Mouse (Mus musculus): ENCODE measurements around the gene Cux1. TPM values are rescaled to one million over a fixed set of nuclear protein-coding genes. Genes with fewer than 3 reads are reported as not detected.

Cux1 gene
- polyA plus RNA-seq, 1 experiment from 2014 or later = 112 TPM

DNA sequence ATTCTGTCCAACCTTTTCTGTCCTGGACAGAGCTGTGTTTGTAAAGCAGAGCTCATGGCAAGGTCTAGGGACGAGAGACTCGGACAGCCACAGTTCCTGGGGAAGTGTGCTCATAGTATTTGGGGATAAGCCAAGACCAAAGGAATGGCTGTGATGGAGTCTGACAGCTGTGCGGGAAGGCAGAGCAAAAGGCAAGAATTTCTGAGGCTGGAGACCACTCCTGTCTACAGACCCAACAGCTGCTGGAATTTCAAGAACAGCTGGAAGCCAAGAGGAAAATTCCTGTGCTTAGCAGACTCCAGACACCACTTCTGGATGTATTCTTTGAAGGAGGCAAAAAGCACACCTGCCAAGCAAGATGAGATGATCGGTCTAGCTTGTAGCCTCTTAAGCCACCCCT is 297.4 kb downstream of the Cux1 start:
- 83% methylated on average over 4 of the region's 4 CpGs for whole genome bisulfite sequencing
- no peak for ATAC-seq (ENCODE audit: low FRiP score, low TSS enrichment)
- peaks cover 22% of the 10 kb centered on the region for H3K36me3 ChIP-seq (ENCODE audit: control insufficient read depth, insufficient read depth, low read length)

DNA sequence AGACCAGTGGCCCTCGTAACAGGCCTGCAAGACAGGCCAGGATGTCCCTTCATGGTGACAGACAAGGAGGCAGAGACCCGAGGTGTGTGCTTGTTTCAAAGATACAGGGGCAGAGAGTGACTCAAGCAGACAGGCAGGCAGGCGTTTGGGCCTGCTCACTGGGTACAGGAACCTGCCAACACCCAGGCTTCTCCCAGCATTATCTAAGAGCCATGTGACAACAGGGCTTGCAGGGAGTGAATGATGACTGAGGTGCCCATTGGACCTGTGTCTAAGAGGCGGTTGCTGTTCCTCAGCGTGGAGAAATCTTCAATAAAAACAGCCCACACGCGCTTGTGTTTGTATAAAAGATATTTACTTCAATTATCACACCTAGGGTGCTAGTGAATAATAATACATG is 301.2 kb downstream of the Cux1 start:
- Histone ChIP-seq H3K36me3 (ENCODE audit: control insufficient read depth, insufficient read depth, low read length) (no peaks in the 10 kb centered on the region), H3K4me1 (ENCODE audit: control insufficient read depth, insufficient read depth, low read length) (no peaks in the 10 kb centered on the region), H3K27me3 (ENCODE audit: control insufficient read depth, insufficient read depth, low read length) (no peaks in the 10 kb centered on the region), H3K9ac (replicated peaks; ENCODE audit: low read length) (no peak overlapping the region), H3K27ac (replicated peaks; ENCODE audit: low read depth, low read length) (no peak overlapping the region), H3K9me3 (ENCODE audit: control insufficient read depth, low read length) (no peaks in the 10 kb centered on the region), H3K4me2 (ENCODE audit: low read length) (no peak overlapping the region), H3K4me3 (replicated peaks; ENCODE audit: low read depth, low read length) (no peak overlapping the region)
- WGBS = 85% methylated on average over 7 of the region's 7 CpGs
- DNase-seq = no peak
- no peak for ATAC-seq (ENCODE audit: low FRiP score, low TSS enrichment)

More for the DNA sequence above, 297.4 kb downstream of the Cux1 start:
- no peak overlapping the region for H3K4me3 ChIP-seq (replicated peaks; ENCODE audit: low read depth, low read length)
- H3K4me1 ChIP-seq (ENCODE audit: control insufficient read depth, insufficient read depth, low read length) = no peaks in the 10 kb centered on the region
- no peaks in the 10 kb centered on the region for H3K9me3 ChIP-seq (ENCODE audit: control insufficient read depth, low read length)
- H3K27me3 ChIP-seq (ENCODE audit: control insufficient read depth, insufficient read depth, low read length) = no peaks in the 10 kb centered on the region
- no peak overlapping the region for H3K4me2 ChIP-seq (ENCODE audit: low read length)
- H3K27ac ChIP-seq (replicated peaks; ENCODE audit: low read depth, low read length) = no peak overlapping the region
- no peak for DNase-seq
- no peak overlapping the region for H3K9ac ChIP-seq (replicated peaks; ENCODE audit: low read length)

DNA sequence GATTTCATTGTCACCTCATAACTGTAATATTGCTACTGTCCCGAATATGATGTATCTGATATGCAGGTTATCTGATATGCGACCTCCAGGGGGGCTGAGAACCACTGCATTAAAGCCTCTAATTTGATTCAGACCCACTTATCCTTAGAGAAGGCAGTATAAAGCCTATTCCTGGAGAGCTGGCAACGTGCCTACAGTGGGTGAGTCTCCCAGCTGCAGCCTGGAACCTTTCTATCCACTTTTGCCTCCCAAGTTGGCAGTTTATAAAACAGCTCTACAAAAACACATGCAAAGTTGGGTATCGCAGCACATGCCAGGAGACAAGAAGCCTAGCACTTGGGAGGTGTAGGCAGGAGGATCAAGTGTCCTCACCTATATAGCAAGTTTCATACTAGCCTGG is 303.9 kb downstream of the Cux1 start:
- no peak overlapping the region for H3K9ac ChIP-seq (replicated peaks; ENCODE audit: low read length)
- H3K4me2 ChIP-seq (ENCODE audit: low read length) = no peak overlapping the region
- H3K4me3 ChIP-seq (replicated peaks; ENCODE audit: low read depth, low read length) = no peak overlapping the region
- H3K9me3 ChIP-seq (ENCODE audit: control insufficient read depth, low read length) = no peaks in the 10 kb centered on the region
- 90% methylated on average over 4 of the region's 4 CpGs for WGBS
- H3K36me3 ChIP-seq (ENCODE audit: control insufficient read depth, insufficient read depth, low read length) = no peaks in the 10 kb centered on the region
- no peak for DNase-seq
- no peak for ATAC-seq (ENCODE audit: low FRiP score, low TSS enrichment)
- H3K27ac ChIP-seq (replicated peaks; ENCODE audit: low read depth, low read length) = no peak overlapping the region
- no peaks in the 10 kb centered on the region for H3K27me3 ChIP-seq (ENCODE audit: control insufficient read depth, insufficient read depth, low read length)
- H3K4me1 ChIP-seq (ENCODE audit: control insufficient read depth, insufficient read depth, low read length) = no peaks in the 10 kb centered on the region

DNA sequence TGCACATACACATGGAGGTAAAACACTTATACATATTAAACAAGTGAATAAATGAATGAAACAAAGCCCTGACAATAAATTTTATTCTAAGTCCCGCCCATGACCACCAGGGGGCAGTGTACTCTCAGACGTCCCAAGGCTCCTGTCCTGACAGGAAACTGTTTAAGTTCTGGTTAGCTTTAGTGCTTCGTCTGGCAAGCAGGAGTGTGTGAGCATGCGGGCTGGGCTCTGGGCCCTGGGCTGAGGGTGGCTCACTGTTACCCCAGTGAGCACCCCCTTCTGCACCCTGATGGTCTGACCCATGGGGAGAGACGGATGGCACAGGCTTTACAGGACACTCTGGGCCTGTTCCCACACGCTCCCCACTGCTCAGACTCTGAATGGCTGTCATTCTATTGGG is 308.4 kb downstream of the Cux1 start:
- DNase-seq = peak; percentile 85
- Histone ChIP-seq H3K27me3 (ENCODE audit: control insufficient read depth, insufficient read depth, low read length) (no peaks in the 10 kb centered on the region), H3K4me2 (ENCODE audit: low read length) (no peak overlapping the region), H3K9ac (replicated peaks; ENCODE audit: low read length) (no peak overlapping the region), H3K9me3 (ENCODE audit: control insufficient read depth, low read length) (no peaks in the 10 kb centered on the region), H3K27ac (replicated peaks; ENCODE audit: low read depth, low read length) (no peak overlapping the region), H3K4me1 (ENCODE audit: control insufficient read depth, insufficient read depth, low read length) (no peaks in the 10 kb centered on the region), H3K36me3 (ENCODE audit: control insufficient read depth, insufficient read depth, low read length) (0 out of 2 replicates have a peak, but pooled peaks cover 7% of the 10 kb centered on the region), H3K4me3 (replicated peaks; ENCODE audit: low read depth, low read length) (no peak overlapping the region)
- ATAC-seq (ENCODE audit: low FRiP score, low TSS enrichment) = no peak
- 38% methylated on average over 6 of the region's 6 CpGs for WGBS

DNA sequence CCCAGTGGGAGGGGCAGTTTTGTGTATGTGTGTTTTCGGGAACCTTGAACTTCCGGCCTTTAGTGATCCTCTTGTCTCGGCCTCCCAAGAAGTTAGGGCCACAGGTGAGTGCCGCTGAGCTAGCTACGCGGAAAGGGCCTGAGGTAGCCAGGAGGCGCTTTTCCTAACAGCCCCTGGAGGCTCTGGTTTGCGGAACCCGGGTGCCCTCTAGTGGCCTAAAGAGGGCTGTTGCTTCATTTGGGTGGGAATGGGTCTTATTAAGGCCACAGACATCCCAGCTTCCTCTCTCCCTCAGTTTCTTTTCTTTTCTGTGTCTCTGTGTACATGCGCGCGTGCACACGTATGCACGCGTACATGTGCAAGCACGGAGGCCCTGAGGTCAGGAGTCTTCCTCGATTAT is 314.4 kb downstream of the Cux1 start:
- no peak overlapping the region for H3K4me3 ChIP-seq (replicated peaks; ENCODE audit: low read depth, low read length)
- 16% methylated on average over 17 of the region's 17 CpGs for WGBS
- H3K9me3 ChIP-seq (ENCODE audit: control insufficient read depth, low read length) = no peaks in the 10 kb centered on the region
- H3K4me1 ChIP-seq (ENCODE audit: control insufficient read depth, insufficient read depth, low read length) = no peaks in the 10 kb centered on the region
- no peaks in the 10 kb centered on the region for H3K27me3 ChIP-seq (ENCODE audit: control insufficient read depth, insufficient read depth, low read length)
- no peak for ATAC-seq (ENCODE audit: low FRiP score, low TSS enrichment)
- DNase-seq = peak; percentile 89
- no peak overlapping the region for H3K27ac ChIP-seq (replicated peaks; ENCODE audit: low read depth, low read length)
- H3K4me2 ChIP-seq (ENCODE audit: low read length) = no peak overlapping the region
- H3K9ac ChIP-seq (replicated peaks; ENCODE audit: low read length) = no peak overlapping the region
- H3K36me3 ChIP-seq (ENCODE audit: control insufficient read depth, insufficient read depth, low read length) = 0 out of 2 replicates have a peak, but pooled peaks cover 12% of the 10 kb centered on the region

DNA sequence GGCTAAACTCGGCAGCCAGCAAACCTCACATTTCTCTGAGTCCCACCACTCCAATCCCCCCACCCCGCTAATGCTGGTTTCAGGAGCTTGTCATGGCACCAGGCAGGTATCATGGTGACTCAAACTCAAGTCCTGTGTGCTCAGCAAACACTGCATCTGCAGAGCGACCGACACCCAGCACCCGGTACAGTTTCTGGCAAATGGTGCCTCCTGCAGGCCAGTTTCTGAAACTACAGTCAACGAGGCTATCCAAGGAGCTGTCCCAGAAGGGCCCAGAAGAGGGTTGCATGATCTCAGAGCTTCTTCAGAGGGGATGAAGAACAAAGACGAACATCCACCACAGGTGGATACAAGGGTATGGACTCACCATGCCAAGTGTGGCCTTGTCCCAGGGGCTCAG is 316.3 kb downstream of the Cux1 start:
- Histone ChIP-seq H3K27me3 (ENCODE audit: control insufficient read depth, insufficient read depth, low read length) (no peaks in the 10 kb centered on the region), H3K4me3 (replicated peaks; ENCODE audit: low read depth, low read length) (no peak overlapping the region), H3K9ac (replicated peaks; ENCODE audit: low read length) (no peak overlapping the region), H3K27ac (replicated peaks; ENCODE audit: low read depth, low read length) (no peak overlapping the region), H3K9me3 (ENCODE audit: control insufficient read depth, low read length) (no peaks in the 10 kb centered on the region), H3K4me2 (ENCODE audit: low read length) (no peak overlapping the region), H3K36me3 (ENCODE audit: control insufficient read depth, insufficient read depth, low read length) (0 out of 2 replicates have a peak, but pooled peaks cover 5% of the 10 kb centered on the region), H3K4me1 (ENCODE audit: control insufficient read depth, insufficient read depth, low read length) (no peaks in the 10 kb centered on the region)
- DNase-seq (peak; percentile 31), ATAC-seq (ENCODE audit: low FRiP score, low TSS enrichment) (no peak)
- WGBS = 46% methylated on average over 7 of the region's 7 CpGs

DNA sequence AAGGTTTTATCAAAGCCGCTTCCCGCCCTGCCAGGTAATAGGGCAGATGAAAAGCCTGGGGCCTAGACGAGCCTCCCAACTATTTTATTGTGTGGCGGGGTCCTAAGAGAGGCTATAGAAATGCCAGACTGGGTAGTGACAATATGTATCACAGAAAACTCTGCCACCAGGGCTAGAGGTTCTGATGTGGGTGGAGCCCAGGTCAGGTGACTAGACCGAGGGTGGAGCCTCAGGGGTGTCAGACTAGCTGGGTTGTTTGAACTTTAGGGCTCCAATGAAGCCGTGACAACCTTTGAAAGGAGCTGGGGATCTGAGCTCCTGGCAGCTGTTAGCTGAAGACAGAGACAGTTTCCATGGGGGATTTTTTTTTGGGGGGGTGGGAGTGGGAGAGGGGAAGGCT is 318.8 kb downstream of the Cux1 start:
- ATAC-seq (ENCODE audit: low FRiP score, low TSS enrichment) (no peak), DNase-seq (no peak)
- WGBS = 61% methylated on average over 6 of the region's 6 CpGs
- Histone ChIP-seq H3K4me1 (ENCODE audit: control insufficient read depth, insufficient read depth, low read length) (peaks cover 6% of the 10 kb centered on the region; the same call in 1 of the 2 replicates), H3K9me3 (ENCODE audit: control insufficient read depth, low read length) (no peaks in the 10 kb centered on the region), H3K9ac (replicated peaks; ENCODE audit: low read length) (no peak overlapping the region), H3K36me3 (ENCODE audit: control insufficient read depth, insufficient read depth, low read length) (0 out of 2 replicates have a peak, but pooled peaks cover 5% of the 10 kb centered on the region), H3K4me3 (replicated peaks; ENCODE audit: low read depth, low read length) (no peak overlapping the region), H3K27me3 (ENCODE audit: control insufficient read depth, insufficient read depth, low read length) (no peaks in the 10 kb centered on the region), H3K4me2 (ENCODE audit: low read length) (no peak overlapping the region), H3K27ac (replicated peaks; ENCODE audit: low read depth, low read length) (no peak overlapping the region)

DNA sequence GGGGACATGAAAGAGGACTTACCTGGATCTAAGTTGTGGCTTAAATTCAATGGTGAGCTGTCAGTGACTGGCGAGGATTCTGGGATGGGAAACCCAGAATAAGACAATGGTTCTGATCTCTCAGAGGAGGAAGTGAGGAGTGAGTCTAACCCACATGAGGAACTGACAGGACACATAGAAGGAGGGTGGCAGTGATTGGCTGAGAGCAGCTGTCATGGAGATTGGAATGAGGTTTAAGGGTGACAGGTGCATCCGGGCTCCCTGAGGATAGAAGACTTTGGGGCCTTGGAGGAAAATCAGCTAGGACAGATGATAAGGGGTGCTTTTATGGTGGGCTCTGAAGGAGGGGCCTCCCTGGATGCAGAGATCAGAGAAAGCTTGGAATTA is 320.8 kb downstream of the Cux1 start, which contains the start of gene Sh2b2:
TSS of gene Sh2b2 (minus strand) at position 105 of the 387 bp plus-strand sequence.
- Histone ChIP-seq H3K4me1 (ENCODE audit: control insufficient read depth, insufficient read depth, low read length) (peaks cover 15% of the 10 kb centered on the region), H3K9ac (replicated peaks; ENCODE audit: low read length) (peak within 1 kb of the TSS; percentile 85), H3K36me3 (ENCODE audit: control insufficient read depth, insufficient read depth, low read length) (0 out of 2 replicates have a peak, but pooled peaks cover 4% of the 10 kb centered on the region), H3K27ac (replicated peaks; ENCODE audit: low read depth, low read length) (peak within 1 kb of the TSS; percentile 89; the same call in 1 of the 2 replicates), H3K27me3 (ENCODE audit: control insufficient read depth, insufficient read depth, low read length) (no peaks in the 10 kb centered on the region), H3K4me2 (ENCODE audit: low read length) (peak within 1 kb of the TSS; percentile 78), H3K9me3 (ENCODE audit: control insufficient read depth, low read length) (no peaks in the 10 kb centered on the region), H3K4me3 (replicated peaks; ENCODE audit: low read depth, low read length) (peak within 1 kb of the TSS; percentile 82)
- DNase-seq (no peak), ATAC-seq (ENCODE audit: low FRiP score, low TSS enrichment) (no peak)
- 83% methylated on average over 2 of the region's 2 CpGs for WGBS

DNA sequence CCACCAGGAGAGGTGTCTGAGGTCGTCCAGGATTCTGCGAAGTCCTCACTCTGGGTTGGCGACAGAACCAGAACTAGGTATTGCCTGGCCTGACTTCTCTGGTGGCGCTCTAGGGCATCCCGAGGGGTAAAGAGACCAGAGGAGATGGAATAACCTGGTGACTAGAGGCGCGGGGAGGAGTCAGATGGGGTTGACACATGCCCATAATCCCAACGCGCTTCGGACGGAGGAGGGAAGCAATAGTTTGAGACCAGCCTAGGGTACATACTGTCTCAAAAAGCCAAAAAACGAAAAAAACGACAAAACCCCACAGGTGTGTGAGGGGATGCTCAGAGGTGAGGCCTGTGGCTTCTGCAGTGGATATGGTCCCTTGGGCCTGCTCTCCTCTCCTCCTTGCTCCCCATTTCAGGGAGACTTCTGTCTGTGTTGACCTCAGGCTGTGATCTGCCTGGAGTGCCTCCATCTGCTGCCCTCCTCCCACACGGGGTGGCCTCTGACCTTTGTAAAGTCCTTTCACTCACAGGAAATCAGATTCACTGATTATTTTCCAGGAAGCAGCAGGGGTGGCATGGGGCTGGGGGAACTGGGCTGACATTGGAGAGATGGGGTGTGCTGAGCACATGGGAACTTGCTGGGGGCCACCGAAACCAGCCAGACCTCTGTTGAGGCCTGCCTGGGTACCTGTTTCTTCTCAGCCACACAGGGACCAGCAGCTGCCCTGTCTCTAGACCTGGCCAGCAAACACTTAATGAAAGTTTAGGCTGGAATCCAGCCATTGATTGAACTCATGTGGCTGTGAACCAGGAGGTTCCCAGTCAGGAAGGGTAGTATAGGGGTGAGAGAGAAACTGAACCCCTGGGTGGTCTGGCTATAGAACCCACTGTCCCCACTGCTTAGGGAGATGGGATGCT is 321.5 kb downstream of the Cux1 start:
- peaks cover 15% of the 10 kb centered on the region for H3K4me1 ChIP-seq (ENCODE audit: control insufficient read depth, insufficient read depth, low read length)
- no peaks in the 10 kb centered on the region for H3K36me3 ChIP-seq (ENCODE audit: control insufficient read depth, insufficient read depth, low read length)
- no peaks in the 10 kb centered on the region for H3K9me3 ChIP-seq (ENCODE audit: control insufficient read depth, low read length)
- H3K4me3 ChIP-seq (replicated peaks; ENCODE audit: low read depth, low read length) = peak overlapping the region; percentile 82
- peak overlapping the region; percentile 89; the same call in 1 of the 2 replicates for H3K27ac ChIP-seq (replicated peaks; ENCODE audit: low read depth, low read length)
- ATAC-seq (ENCODE audit: low FRiP score, low TSS enrichment) = no peak
- 13% methylated on average over 15 of the region's 15 CpGs for WGBS
- no peak for DNase-seq
- H3K9ac ChIP-seq (replicated peaks; ENCODE audit: low read length) = peak overlapping the region; percentile 85
- H3K4me2 ChIP-seq (ENCODE audit: low read length) = peak overlapping the region; percentile 78
- H3K27me3 ChIP-seq (ENCODE audit: control insufficient read depth, insufficient read depth, low read length) = no peaks in the 10 kb centered on the region
